Mouse (Mus musculus) G1E (cell line): ENCODE results near the gene Tecpr2. TPM values are rescaled to one million over a fixed set of nuclear protein-coding genes. Genes with fewer than 3 reads are reported as not detected.

Experiments
- ATAC-seq: 2 replicates; pipeline ENCODE4 v1.8.0; 2016; ENCODE audit warnings: mild to moderate bottlenecking; ENCODE audit not compliant: insufficient number of reproducible peaks, poor library complexity, low FRiP score, severe bottlenecking; ENCODE audit errors: extremely low read depth
- DNase-seq: peaks from one replicate; pipeline ENCODE4 v3.0.0; 2012; ENCODE audit warnings: low spot score
- H3K27me3 ChIP-seq: 2 replicates; pipeline ENCODE4 v1.6.1; 2012; ENCODE audit warnings: mild to moderate bottlenecking, low read length, inconsistent platforms; ENCODE audit not compliant: insufficient read depth
- H3K36me3 ChIP-seq: replicated peaks from 2 replicates; pipeline ENCODE3; 2012; ENCODE audit warnings: mild to moderate bottlenecking, inconsistent platforms
- H3K4me1 ChIP-seq: 2 replicates; pipeline ENCODE4 v1.6.1; 2012; ENCODE audit warnings: low read depth, low read length, inconsistent platforms, mixed read lengths; ENCODE audit not compliant: insufficient read depth
- H3K4me3 ChIP-seq: 2 replicates; pipeline ENCODE4 v1.5.1; 2012; ENCODE audit warnings: low read depth, mild to moderate bottlenecking, inconsistent platforms, low read length, moderate library complexity, mixed read lengths
- H3K9me3 ChIP-seq: replicated peaks from 2 replicates; pipeline ENCODE4 v1.6.1; 2012; ENCODE audit warnings: inconsistent platforms
- CTCF ChIP-seq: IDR thresholded peaks from 2 replicates; pipeline ENCODE4 v1.5.1; 2012; ENCODE audit warnings: low read depth, low read length, inconsistent platforms, mixed read lengths
- GATA1 ChIP-seq: IDR thresholded peaks from 2 replicates; pipeline ENCODE4 v1.6.1; 2012; ENCODE audit warnings: borderline replicate concordance, low read length, inconsistent platforms, mixed read lengths
- GATA2 ChIP-seq: IDR thresholded peaks from 2 replicates; pipeline ENCODE4 v1.6.1; 2012; ENCODE audit warnings: low read depth, low read length, inconsistent platforms, borderline replicate concordance
- POLR2AphosphoS5 ChIP-seq: IDR thresholded peaks from 2 replicates; pipeline ENCODE4 v1.6.1; 2012; ENCODE audit warnings: low read depth, low read length, inconsistent platforms; ENCODE audit not compliant: insufficient replicate concordance
- TAL1 ChIP-seq: conservative IDR thresholded peaks from 2 replicates; pipeline ENCODE4 v1.6.1; 2012; ENCODE audit warnings: low read depth, low read length, inconsistent platforms, mixed read lengths
- polyA plus RNA-seq: library from polyadenylated mRNA; stranded (reverse); fragments of >175 nt; gene quantifications from 2 replicates; pipeline ENCODE4 v1.2.3, GENCODE M21; 2012
- total RNA-seq, 2 experiments: library from RNA; stranded (forward) in 1 of 2; stranded (reverse) in 1 of 2; fragments of 200-1000 nt in 1 of 2; fragments of >200 nt in 1 of 2; fragmentation: Nextera tagmentation in 1 of 2; gene quantifications; 2 replicates each; pipeline ENCODE4 v1.2.3; 2014 to 2017

Gene Tecpr2
- total and polyA plus RNA-seq, 3 experiments = 5.6 to 13.9 (median 8.7) TPM

GRCm38 (mm10) chr12:110952628-110953385 is 63.7 kb downstream of the Tecpr2 start:
- Histone ChIP-seq H3K4me3 (no peak overlapping the region), H3K4me1 (peaks cover 18% of the 10 kb centered on the region), H3K36me3 (peaks cover 64% of the 10 kb centered on the region), H3K9me3 (no peaks in the 10 kb centered on the region), H3K27me3 (no peaks in the 10 kb centered on the region)
- TF ChIP-seq TAL1 = no peak
- no peak for TF ChIP-seq GATA2
- TF ChIP-seq GATA1 = no peak
- no peak for TF ChIP-seq POLR2AphosphoS5
- no peak for TF ChIP-seq CTCF
- no peak for DNase-seq
- ATAC-seq = no peak

DNA sequence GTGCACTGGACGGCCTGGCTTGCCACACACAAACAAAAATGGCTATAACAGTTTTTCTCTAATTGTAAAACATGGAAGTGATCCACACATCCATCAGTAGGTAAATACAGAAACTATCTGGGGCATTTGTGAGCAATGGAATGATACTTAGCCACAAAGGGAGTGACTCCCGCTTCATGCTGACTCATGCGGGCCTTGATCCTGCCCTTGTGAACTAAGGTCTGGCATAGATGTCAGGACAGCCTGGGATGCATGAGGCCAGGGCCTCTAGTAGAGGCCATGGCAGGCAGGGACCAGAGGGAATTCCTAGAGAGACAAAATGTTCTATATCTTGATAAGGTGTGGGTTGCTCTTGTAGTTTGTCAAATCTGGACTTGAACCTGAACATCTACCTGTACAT is 64.4 kb downstream of the Tecpr2 start:
- no peak for DNase-seq
- H3K36me3 ChIP-seq = peaks cover 59% of the 10 kb centered on the region
- peaks cover 18% of the 10 kb centered on the region for H3K4me1 ChIP-seq

GRCm38 (mm10) chr12:110953900-110954299 is 64.8 kb downstream of the Tecpr2 start:
- TF ChIP-seq CTCF = no peak
- TF ChIP-seq GATA1 = no peak
- no peak for TF ChIP-seq TAL1
- TF ChIP-seq GATA2 = no peak
- no peak for TF ChIP-seq POLR2AphosphoS5
- DNase-seq (no peak), ATAC-seq (0 out of 2 replicates have a peak, but pooled peaks have one; percentile 16)
- Histone ChIP-seq H3K4me1 (peaks cover 18% of the 10 kb centered on the region), H3K27me3 (no peaks in the 10 kb centered on the region), H3K36me3 (peaks cover 57% of the 10 kb centered on the region), H3K9me3 (no peaks in the 10 kb centered on the region), H3K4me3 (no peak overlapping the region)

More for the DNA sequence above, 64.4 kb downstream of the Tecpr2 start:
- TF ChIP-seq GATA1 (no peak), CTCF (no peak), TAL1 (no peak), GATA2 (no peak), POLR2AphosphoS5 (no peak)
- no peaks in the 10 kb centered on the region for H3K9me3 ChIP-seq
- no peak overlapping the region for H3K4me3 ChIP-seq
- no peak for ATAC-seq
- H3K27me3 ChIP-seq = no peaks in the 10 kb centered on the region

DNA sequence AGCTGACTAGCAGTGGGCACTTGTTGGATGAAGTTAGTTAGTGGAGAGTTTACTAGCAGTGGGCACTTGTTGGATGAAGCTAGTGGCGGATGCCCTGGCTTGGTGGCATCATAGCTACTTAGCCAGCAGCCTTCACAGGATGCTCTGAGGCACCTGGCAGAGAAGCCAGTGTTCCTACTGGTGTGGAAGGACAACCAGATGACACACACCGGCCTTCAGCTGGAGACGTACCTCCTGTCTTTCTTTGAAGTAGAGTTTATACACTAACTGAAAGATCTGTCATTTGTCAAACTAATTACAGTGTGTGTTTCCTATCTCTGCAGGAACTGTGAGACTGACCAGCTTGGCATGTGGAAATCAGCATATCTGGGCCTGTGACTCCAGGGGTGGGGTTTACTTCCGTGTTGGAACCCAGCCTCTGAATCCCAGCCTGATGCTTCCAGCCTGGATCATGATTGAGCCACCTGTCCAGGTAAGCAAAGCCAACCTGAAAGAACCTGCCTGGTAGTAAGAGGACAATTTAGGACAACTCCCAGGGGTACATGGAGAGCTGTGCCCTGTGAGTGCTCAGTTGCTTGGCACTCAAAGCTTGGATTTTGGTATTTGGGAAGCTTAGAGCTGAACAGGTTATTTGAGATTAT is 65.4 kb downstream of the Tecpr2 start:
- peaks cover 18% of the 10 kb centered on the region for H3K4me1 ChIP-seq
- H3K36me3 ChIP-seq = peaks cover 57% of the 10 kb centered on the region
- H3K4me3 ChIP-seq = no peak overlapping the region
- no peak for ATAC-seq
- DNase-seq = no peak
- TF ChIP-seq GATA1 = no peak
- TF ChIP-seq POLR2AphosphoS5 = no peak
- no peak for TF ChIP-seq TAL1
- H3K9me3 ChIP-seq = no peaks in the 10 kb centered on the region
- no peaks in the 10 kb centered on the region for H3K27me3 ChIP-seq

DNA sequence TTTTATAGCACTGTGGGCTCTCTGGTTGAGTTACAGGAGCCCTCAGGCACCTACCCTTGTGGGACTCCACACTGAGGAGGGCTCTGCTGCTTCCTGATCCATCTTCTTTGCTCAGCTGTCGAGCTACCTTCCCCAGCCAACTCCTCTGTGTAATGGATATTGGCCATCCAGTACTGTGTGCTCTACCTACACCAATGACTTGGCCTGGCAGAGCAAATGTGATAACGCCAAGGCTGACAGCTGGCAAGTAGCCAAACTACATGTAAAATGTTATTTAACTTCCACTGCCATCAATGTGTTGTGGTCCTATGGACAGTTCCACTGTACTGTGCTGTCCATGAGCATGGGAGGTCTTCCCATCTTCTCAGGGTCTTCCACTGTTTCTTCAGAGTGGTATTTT is 72.9 kb downstream of the Tecpr2 start:
- Histone ChIP-seq H3K36me3 (peaks cover 55% of the 10 kb centered on the region), H3K27me3 (no peaks in the 10 kb centered on the region), H3K4me3 (no peak overlapping the region), H3K4me1 (peaks cover 3% of the 10 kb centered on the region), H3K9me3 (no peaks in the 10 kb centered on the region)
- TF ChIP-seq GATA2 (no peak), POLR2AphosphoS5 (no peak), GATA1 (no peak), TAL1 (no peak), CTCF (no peak)
- DNase-seq (no peak), ATAC-seq (no peak)

DNA sequence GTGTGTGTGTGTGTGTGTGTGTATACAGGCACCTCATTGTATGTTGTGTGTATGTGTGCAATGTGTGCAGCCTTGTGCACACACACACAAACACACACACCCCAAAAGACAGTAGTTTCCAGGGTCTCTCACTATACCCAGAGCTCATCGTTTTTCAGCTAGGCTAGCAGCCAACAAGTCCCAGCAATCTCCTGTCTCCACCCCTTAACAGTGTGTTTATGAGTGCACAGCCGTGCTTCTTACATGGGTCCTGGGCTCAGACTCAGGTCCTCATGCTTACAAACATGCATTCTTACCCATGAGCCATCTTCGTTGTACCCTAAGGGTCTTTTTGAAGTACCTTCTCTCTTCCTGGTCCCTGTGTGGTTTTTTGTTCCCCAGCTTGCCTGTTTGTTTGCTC is 76.4 kb downstream of the Tecpr2 start:
- no peak for DNase-seq
- no peak for TF ChIP-seq CTCF
- no peak for TF ChIP-seq TAL1
- no peak for TF ChIP-seq POLR2AphosphoS5
- ATAC-seq = no peak
- H3K4me1 ChIP-seq = peaks cover 9% of the 10 kb centered on the region
- no peaks in the 10 kb centered on the region for H3K9me3 ChIP-seq
- H3K27me3 ChIP-seq = no peaks in the 10 kb centered on the region
- peaks cover 66% of the 10 kb centered on the region for H3K36me3 ChIP-seq
- no peak overlapping the region for H3K4me3 ChIP-seq
